ENCODE assay signal across 8 mouse cellular contexts in the genomic region with DNA sequence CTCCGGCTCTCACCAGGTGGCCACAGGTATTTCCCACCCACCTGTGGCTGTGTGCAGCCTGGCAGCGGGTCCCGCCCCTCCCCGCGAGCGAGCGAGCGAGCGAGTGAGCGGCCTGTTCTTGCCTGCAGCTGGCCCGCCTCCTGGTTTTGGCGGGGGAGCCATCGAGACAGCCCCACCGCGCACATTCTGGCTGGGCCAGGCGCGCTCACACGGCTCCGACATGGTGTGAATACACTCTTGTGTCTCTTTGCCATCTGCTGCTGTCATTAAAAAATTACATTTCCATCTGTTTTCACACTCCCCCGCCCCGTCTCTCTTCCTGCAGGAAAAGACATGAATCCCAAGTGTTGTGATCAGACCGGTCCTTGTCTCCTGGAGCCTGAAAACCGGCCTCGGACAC. TPM values are rescaled to one million over a fixed set of nuclear protein-coding genes. Genes with fewer than 3 reads are reported as not detected.
DNase-seq lines count a peak whose midpoint lies in the region; ATAC-seq lines count a peak whose summit lies in the region.

No protein-coding gene starts in this region.

- H3K9ac ChIP-seq in midbrain, embryonic 11.5 days (ENCODE audit: low read length), result no peak overlapping the region
- H3K9ac ChIP-seq in embryonic facial prominence, embryonic 12.5 days, result no peak overlapping the region
- H3K9ac ChIP-seq in stomach, embryonic 15.5 days, result no peak overlapping the region

- intact Hi-C loops in heart, postnatal 14 days (cut with DNase I), result loop anchor here (5.0 kb wide), 2 partner anchors 276 to 421 kb away; a partner anchor contains a TSS
- intact Hi-C loops in left cerebral cortex, postnatal 14 days (cut with DNase I), result loop anchor here (5.0 to 10.0 kb wide), 2 partner anchors 311 to 414 kb away; no protein-coding TSS in a partner anchor

- ATAC-seq in midbrain, embryonic 11.5 days (ENCODE audit: low FRiP score), result no peak
- no peak for ATAC-seq in embryonic facial prominence, embryonic 12.5 days (ENCODE audit: insufficient number of reproducible peaks, insufficient read depth, low FRiP score, low TSS enrichment)
- ATAC-seq in stomach, embryonic 15.5 days (ENCODE audit: insufficient read depth, low FRiP score, low read depth), result no peak; the same call in 1 of the 2 replicates

- peaks cover 20% of the 10 kb centered on the region for H3K4me1 ChIP-seq in midbrain, embryonic 10.5 days
- peaks cover 13% of the 10 kb centered on the region for H3K4me1 ChIP-seq in midbrain, embryonic 11.5 days (ENCODE audit: control insufficient read depth, insufficient read depth, low read length)
- H3K4me1 ChIP-seq in embryonic facial prominence, embryonic 12.5 days, result peaks cover 13% of the 10 kb centered on the region; the same call in 1 of the 2 replicates
- peaks cover 8% of the 10 kb centered on the region; the same call in 1 of the 2 replicates for H3K4me1 ChIP-seq in stomach, embryonic 15.5 days

- no peaks in the 10 kb centered on the region for H3K36me3 ChIP-seq in midbrain, embryonic 10.5 days
- H3K36me3 ChIP-seq in midbrain, embryonic 11.5 days (ENCODE audit: control insufficient read depth, insufficient read depth, low read length), result no peaks in the 10 kb centered on the region
- no peaks in the 10 kb centered on the region for H3K36me3 ChIP-seq in embryonic facial prominence, embryonic 12.5 days
- no peaks in the 10 kb centered on the region for H3K36me3 ChIP-seq in stomach, embryonic 15.5 days

- no peak for DNase-seq in midbrain, embryonic 10.5 days (ENCODE audit: low spot score)
- no peak for DNase-seq in midbrain, embryonic 11.5 days (ENCODE audit: low spot score, missing footprints)
- peak; percentile 35 to 40 for DNase-seq in heart, postnatal 14 days
- peak; percentile 85 to 93 for DNase-seq in left cerebral cortex, postnatal 14 days (ENCODE audit: low spot score in 2 of 2)
- DNase-seq in adrenal gland, adult (ENCODE audit: inconsistent age in 2 of 2, low spot score in 1 of 2), result no peak
- DNase-seq in adrenal gland, adult 18-20 months (ENCODE audit: low spot score in 2 of 2), result no peak

- H3K4me3 ChIP-seq in midbrain, embryonic 10.5 days, result no peak overlapping the region; the same call in 1 of the 2 replicates
- H3K4me3 ChIP-seq in midbrain, embryonic 11.5 days (ENCODE audit: low read depth, low read length), result no peak overlapping the region
- H3K4me3 ChIP-seq in embryonic facial prominence, embryonic 12.5 days, result peak overlapping the region; percentile 2; the same call in 1 of the 2 replicates
- peak overlapping the region; percentile 14; the same call in 1 of the 2 replicates for H3K4me3 ChIP-seq in stomach, embryonic 15.5 days (replicated peaks)

- no peak overlapping the region for H3K4me2 ChIP-seq in midbrain, embryonic 11.5 days
- H3K4me2 ChIP-seq in embryonic facial prominence, embryonic 12.5 days (replicated peaks), result peak overlapping the region; percentile 34
- peak overlapping the region; percentile 47 for H3K4me2 ChIP-seq in stomach, embryonic 15.5 days

- peaks cover 18% of the 10 kb centered on the region for H3K27me3 ChIP-seq in midbrain, embryonic 10.5 days (ENCODE audit: low read depth, poor library complexity, severe bottlenecking)
- 0 out of 2 replicates have a peak, but pooled peaks cover 2% of the 10 kb centered on the region for H3K27me3 ChIP-seq in midbrain, embryonic 11.5 days (ENCODE audit: control insufficient read depth, insufficient read depth, low read length)
- H3K27me3 ChIP-seq in embryonic facial prominence, embryonic 12.5 days, result peaks cover 4% of the 10 kb centered on the region; the same call in 1 of the 2 replicates
- H3K27me3 ChIP-seq in stomach, embryonic 15.5 days (replicated peaks), result no peaks in the 10 kb centered on the region

- WGBS in midbrain, embryonic 10.5 days, result 35% methylated on average over 24 of the region's 24 CpGs
- WGBS in midbrain, embryonic 11.5 days, result 36% methylated on average over 24 of the region's 24 CpGs
- WGBS in embryonic facial prominence, embryonic 12.5 days, result 26% methylated on average over 24 of the region's 24 CpGs
- WGBS in stomach, embryonic 15.5 days, result 20% methylated on average over 24 of the region's 24 CpGs

- peak overlapping the region; percentile 42; the same call in 1 of the 2 replicates for H3K27ac ChIP-seq in midbrain, embryonic 10.5 days (replicated peaks)
- H3K27ac ChIP-seq in midbrain, embryonic 11.5 days (ENCODE audit: low read depth, low read length), result no peak overlapping the region
- H3K27ac ChIP-seq in embryonic facial prominence, embryonic 12.5 days, result no peak overlapping the region
- H3K27ac ChIP-seq in stomach, embryonic 15.5 days, result no peak overlapping the region

- peaks cover 7% of the 10 kb centered on the region; the same call in 1 of the 2 replicates for H3K9me3 ChIP-seq in midbrain, embryonic 10.5 days (replicated peaks)
- 0 out of 2 replicates have a peak, but pooled peaks cover 2% of the 10 kb centered on the region for H3K9me3 ChIP-seq in midbrain, embryonic 11.5 days (ENCODE audit: control insufficient read depth, low read length)
- H3K9me3 ChIP-seq in embryonic facial prominence, embryonic 12.5 days, result 0 out of 2 replicates have a peak, but pooled peaks cover 3% of the 10 kb centered on the region
- H3K9me3 ChIP-seq in stomach, embryonic 15.5 days, result no peaks in the 10 kb centered on the region

RNA-seq across cellular contexts. Expression of a gene that starts 9.5 kb away (rescaled TPM):
- polyA plus RNA-seq in midbrain, embryonic 10.5 days (2016; fragmentation: Nextera tagmentation; extraction: Ambion mirVana), result 162 and 192 TPM in 2 replicates
- polyA plus RNA-seq in midbrain, embryonic 11.5 days (2014; fragmentation: Nextera tagmentation; extraction: Ambion mirVana), result 113 and 120 TPM in 2 replicates
- 109 and 115 TPM in 2 replicates for polyA plus RNA-seq in embryonic facial prominence, embryonic 12.5 days (2016; fragmentation: Nextera tagmentation; extraction: Ambion mirVana)
- 1 to 10 TPM; 3.2 to 6.4 TPM for total RNA-seq in heart, postnatal 14 days (2021)
- 1 to 10 TPM; 1.2 to 1.4 TPM for total RNA-seq in left cerebral cortex, postnatal 14 days (2021)
- 88.1 and 94.7 TPM in 2 replicates for polyA plus RNA-seq in stomach, embryonic 15.5 days (2015; fragmentation: Nextera tagmentation; extraction: Ambion mirVana)
- 1 to 10 TPM; 4.6 to 5.0 TPM for total RNA-seq in adrenal gland, adult 18-20 months (2021)

RNA-seq across cellular contexts. Expression of a gene that starts 48.9 kb away (rescaled TPM):
- polyA plus RNA-seq in midbrain, embryonic 10.5 days (2016; fragmentation: Nextera tagmentation; extraction: Ambion mirVana), result 3.9 TPM in 2 replicates
- 2.9 and 4.4 TPM in 2 replicates for polyA plus RNA-seq in midbrain, embryonic 11.5 days (2014; fragmentation: Nextera tagmentation; extraction: Ambion mirVana)
- 6.5 and 11.8 TPM in 2 replicates for polyA plus RNA-seq in embryonic facial prominence, embryonic 12.5 days (2016; fragmentation: Nextera tagmentation; extraction: Ambion mirVana)
- 1 to 10 TPM; 3.7 to 4.0 TPM for total RNA-seq in heart, postnatal 14 days (2021)
- total RNA-seq in left cerebral cortex, postnatal 14 days (2021), result 1 to 10 TPM; 5.7 to 6.7 TPM
- 2.4 and 3.8 TPM in 2 replicates for polyA plus RNA-seq in stomach, embryonic 15.5 days (2015; fragmentation: Nextera tagmentation; extraction: Ambion mirVana)
- total RNA-seq in adrenal gland, adult 18-20 months (2021), result 10 to 100 TPM; 12.3 to 21.3 TPM

Comparison
In these comparisons a context has a peak if more than half of its experiments do, and no peak if none do; other contexts are left out.
1. DNase-seq: peak in heart, postnatal 14 days (2 of 2) and left cerebral cortex, postnatal 14 days (2 of 2); none in midbrain, embryonic 10.5 days (single experiment), midbrain, embryonic 11.5 days (single experiment), adrenal gland, adult (0 of 2) and adrenal gland, adult 18-20 months (0 of 2).
2. H3K4me3 ChIP-seq: peak in embryonic facial prominence, embryonic 12.5 days (single experiment) and stomach, embryonic 15.5 days (single experiment); none in midbrain, embryonic 10.5 days (single experiment) and midbrain, embryonic 11.5 days (single experiment).